Mouse (Mus musculus) liver, postnatal 0 days (tissue): ENCODE measurements around the gene Ntng1. TPM values are rescaled to one million over a fixed set of nuclear protein-coding genes. Genes with fewer than 3 reads are reported as not detected.

Experiments used
- ATAC-seq: fragments of 200-750 bp; cut with Nextera tagmentation; 2 replicates; pipeline ENCODE4 v1.8.0; 2017; ENCODE audit warnings: mild to moderate bottlenecking, moderate library complexity
- DNase-seq: peaks from one replicate; pipeline ENCODE4 v3.0.0-alpha.2; 2016
- H3K27ac ChIP-seq: fragments of 300-500 bp; sonication (generic); 2 replicates; pipeline ENCODE4 v1.5.1; 2014; ENCODE audit warnings: antibody characterized with exemption, moderate library complexity, mild to moderate bottlenecking, low read depth
- H3K27me3 ChIP-seq: fragments of 300-500 bp; sonication (generic); 2 replicates; pipeline ENCODE4 v1.6.1; 2014; ENCODE audit warnings: low read length, control low read depth, mixed read lengths; ENCODE audit not compliant: insufficient read depth
- H3K36me3 ChIP-seq: fragments of 300-500 bp; sonication (generic); replicated peaks from 2 replicates; pipeline ENCODE4 v1.6.1; 2014; ENCODE audit warnings: mild to moderate bottlenecking, control low read depth, low read length, moderate library complexity, mixed read lengths; ENCODE audit not compliant: insufficient read depth
- H3K4me1 ChIP-seq: fragments of 300-500 bp; sonication (generic); 2 replicates; pipeline ENCODE4 v1.6.1; 2014; ENCODE audit warnings: antibody characterized with exemption, mild to moderate bottlenecking, control low read depth; ENCODE audit not compliant: insufficient read depth
- H3K4me2 ChIP-seq: fragments of 300-500 bp; sonication (generic); 2 replicates; pipeline ENCODE4 v1.6.1; 2014; ENCODE audit warnings: low read depth, mild to moderate bottlenecking, low read length, moderate library complexity, mixed read lengths
- H3K4me3 ChIP-seq: fragments of 300-500 bp; sonication (generic); 2 replicates; pipeline ENCODE4 v1.5.1; 2014; ENCODE audit warnings: low read depth, low read length
- H3K9ac ChIP-seq: fragments of 300-500 bp; sonication (generic); replicated peaks from 2 replicates; pipeline ENCODE4 v1.6.1; 2014; ENCODE audit warnings: mild to moderate bottlenecking, moderate library complexity
- H3K9me3 ChIP-seq: fragments of 300-500 bp; sonication (generic); 2 replicates; pipeline ENCODE4 v1.6.1; 2016; ENCODE audit warnings: mild to moderate bottlenecking, control low read depth, low read length, mixed read lengths
- CTCF ChIP-seq: sonication (generic); IDR thresholded peaks from 2 replicates; pipeline ENCODE4 v1.5.1; 2016; ENCODE audit warnings: antibody characterized with exemption, low read depth
- EP300 ChIP-seq: IDR thresholded peaks from 2 replicates; pipeline ENCODE4 v1.6.1; 2016; ENCODE audit warnings: antibody characterized with exemption, low read depth, mild to moderate bottlenecking
- WGBS: fragments of 180-500 bp; shearing (Covaris S2); extraction: QIAGEN DNeasy Blood & Tissue Kit; methylation state at CpG from one replicate; pipeline ENCODE4 v1.1.7; 2014; ENCODE audit not compliant: insufficient replicate concordance; 5-methylcytosine and 5-hydroxymethylcytosine counted together
- polyA plus RNA-seq: library from polyadenylated mRNA; unstranded; fragments of >200 nt; fragmentation: Nextera tagmentation; extraction: Ambion mirVana; gene quantifications from 2 replicates; pipeline ENCODE4 v1.2.1, GENCODE M21; 2015

Gene Ntng1
- polyA plus RNA-seq, 1 experiment from 2014 or later: not detected

DNA sequence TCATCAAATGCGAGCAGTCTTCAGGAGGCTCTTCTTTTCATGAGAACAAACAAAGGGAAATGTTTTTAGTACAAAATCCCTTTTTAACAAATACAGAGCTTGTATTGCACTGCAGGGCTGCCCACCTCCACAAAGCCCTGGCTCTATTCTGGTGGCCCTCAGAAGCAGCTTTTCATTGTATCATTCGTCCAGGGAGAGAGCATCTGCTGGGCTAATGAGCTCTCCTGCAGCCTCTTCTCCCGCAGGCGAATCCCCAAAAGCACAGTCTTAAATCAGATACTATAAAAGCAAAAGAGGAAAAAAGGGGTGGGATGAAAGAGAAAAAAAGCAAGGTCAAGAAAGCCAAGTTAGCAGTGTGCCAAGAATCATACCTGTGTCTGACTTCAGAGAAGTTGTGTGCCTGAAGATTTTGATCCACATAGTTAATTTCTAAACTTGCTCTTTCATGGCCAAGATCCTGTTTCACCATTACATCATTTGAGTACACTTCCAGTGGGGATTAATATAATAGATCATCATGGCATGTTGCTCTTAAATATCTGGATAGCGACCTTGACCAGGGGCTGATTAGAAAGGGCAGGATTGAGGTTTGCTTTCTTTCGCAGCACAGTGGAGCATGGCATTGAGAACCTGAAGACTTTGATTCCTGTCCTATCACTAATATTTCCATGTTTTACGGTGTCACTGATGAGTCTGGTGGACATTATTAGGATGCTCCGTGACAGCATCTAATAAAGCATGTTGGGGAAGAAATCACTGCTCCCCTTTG, 225.7 kb downstream of the Ntng1 start:
- DNase-seq (no peak), ATAC-seq (no peak)
- H3K4me1 ChIP-seq: no peaks in the 10 kb centered on the region
- H3K36me3 ChIP-seq: no peaks in the 10 kb centered on the region
- H3K9me3 ChIP-seq: no peaks in the 10 kb centered on the region
- 70% methylated on average over 8 of the region's 8 CpGs for WGBS
- no peak overlapping the region for H3K4me3 ChIP-seq
- no peak overlapping the region for H3K27ac ChIP-seq
- no peak overlapping the region for H3K4me2 ChIP-seq
- TF ChIP-seq EP300 (no peak), CTCF (no peak)
- H3K27me3 ChIP-seq: no peaks in the 10 kb centered on the region
- H3K9ac ChIP-seq: no peak overlapping the region

DNA sequence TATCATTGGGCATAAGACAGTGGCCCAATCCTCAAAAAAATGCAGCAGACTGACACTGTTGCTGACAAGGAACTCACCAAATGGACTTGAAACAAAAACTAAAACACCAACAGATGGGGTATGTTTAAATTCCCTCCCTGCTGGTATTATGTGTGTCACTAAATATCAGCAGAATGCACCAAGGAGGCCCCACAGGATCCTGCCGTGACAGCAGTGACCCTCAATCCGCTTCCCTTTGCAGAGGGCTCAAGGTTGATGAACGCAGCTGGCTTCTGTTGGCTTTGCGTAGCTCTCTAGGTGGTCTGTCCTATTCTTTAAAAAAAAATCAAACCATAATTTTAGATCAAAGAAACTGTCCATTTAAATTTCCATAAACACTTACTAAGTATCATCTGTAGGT, 226.7 kb downstream of the Ntng1 start:
- no peak overlapping the region for H3K9ac ChIP-seq
- TF ChIP-seq CTCF: no peak
- no peak for TF ChIP-seq EP300
- 74% methylated on average over 4 of the region's 4 CpGs for WGBS
- H3K4me2 ChIP-seq: no peak overlapping the region
- no peak for DNase-seq
- H3K27me3 ChIP-seq: no peaks in the 10 kb centered on the region
- no peaks in the 10 kb centered on the region for H3K4me1 ChIP-seq
- H3K9me3 ChIP-seq: no peaks in the 10 kb centered on the region
- H3K4me3 ChIP-seq: no peak overlapping the region
- no peaks in the 10 kb centered on the region for H3K36me3 ChIP-seq
- no peak for ATAC-seq
- no peak overlapping the region for H3K27ac ChIP-seq

GRCm38 (mm10) chr3:109914226-109914625, 229.6 kb downstream of the Ntng1 start:
- Histone ChIP-seq H3K4me2 (no peak overlapping the region), H3K27me3 (no peaks in the 10 kb centered on the region), H3K4me1 (no peaks in the 10 kb centered on the region), H3K4me3 (no peak overlapping the region), H3K9me3 (no peaks in the 10 kb centered on the region), H3K36me3 (no peaks in the 10 kb centered on the region), H3K9ac (no peak overlapping the region), H3K27ac (no peak overlapping the region)
- no peak for ATAC-seq
- DNase-seq: no peak
- no peak for TF ChIP-seq CTCF
- TF ChIP-seq EP300: no peak
- 64% methylated on average over 5 of the region's 5 CpGs for WGBS

- Histone ChIP-seq H3K9me3 (no peaks in the 10 kb centered on the region), H3K36me3 (no peaks in the 10 kb centered on the region), H3K9ac (no peak overlapping the region), H3K27me3 (no peaks in the 10 kb centered on the region), H3K4me2 (no peak overlapping the region), H3K4me3 (no peak overlapping the region), H3K4me1 (no peaks in the 10 kb centered on the region), H3K27ac (no peak overlapping the region)
- TF ChIP-seq EP300 (no peak), CTCF (no peak)
- DNase-seq (no peak), ATAC-seq (no peak)
- WGBS: 38% methylated on average over 1 of the region's 1 CpGs
Observed at GRCm38 (mm10) chr3:109890600-109890999, 253.2 kb downstream of the Ntng1 start.

DNA sequence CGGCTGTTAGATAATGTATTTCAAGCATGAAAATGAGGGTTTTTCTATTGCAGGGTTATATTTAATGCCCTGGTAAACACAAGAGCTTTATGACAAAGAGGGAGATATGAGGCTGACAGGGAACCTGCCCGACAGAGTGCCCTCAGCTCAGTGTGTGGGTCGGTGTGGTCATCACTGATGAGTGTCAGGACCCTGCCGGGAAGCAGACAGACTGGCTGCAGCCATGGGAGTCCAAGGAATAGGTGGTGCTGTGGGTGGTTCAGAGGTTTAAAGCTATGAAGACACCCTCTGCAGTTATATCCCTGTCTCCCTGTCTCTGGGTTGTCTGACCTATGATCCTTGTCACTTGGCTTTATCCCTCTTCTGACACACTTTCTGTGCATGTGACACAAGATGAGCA, 258.1 kb downstream of the Ntng1 start:
- no peak overlapping the region for H3K4me3 ChIP-seq
- H3K36me3 ChIP-seq: no peaks in the 10 kb centered on the region
- H3K9me3 ChIP-seq: no peaks in the 10 kb centered on the region
- no peak overlapping the region for H3K27ac ChIP-seq
- H3K27me3 ChIP-seq: no peaks in the 10 kb centered on the region
- no peak overlapping the region for H3K9ac ChIP-seq
- ATAC-seq: no peak
- H3K4me1 ChIP-seq: no peaks in the 10 kb centered on the region
- H3K4me2 ChIP-seq: no peak overlapping the region
- WGBS: 61% methylated on average over 4 of the region's 4 CpGs
- TF ChIP-seq EP300 (no peak), CTCF (no peak)
- DNase-seq: no peak

- no peaks in the 10 kb centered on the region for H3K27me3 ChIP-seq
- H3K9ac ChIP-seq: no peak overlapping the region
- no peaks in the 10 kb centered on the region for H3K36me3 ChIP-seq
- DNase-seq (no peak), ATAC-seq (no peak)
- no peaks in the 10 kb centered on the region for H3K4me1 ChIP-seq
- 74% methylated on average over 4 of the region's 4 CpGs for WGBS
- no peak for TF ChIP-seq EP300
- TF ChIP-seq CTCF: no peak
- H3K27ac ChIP-seq: no peak overlapping the region
- no peaks in the 10 kb centered on the region for H3K9me3 ChIP-seq
- H3K4me3 ChIP-seq: no peak overlapping the region
- no peak overlapping the region for H3K4me2 ChIP-seq
Observed at GRCm38 (mm10) chr3:109879061-109879460, 264.8 kb downstream of the Ntng1 start.

GRCm38 (mm10) chr3:109871986-109872385, 271.8 kb downstream of the Ntng1 start:
- H3K27ac ChIP-seq: no peak overlapping the region
- no peak overlapping the region for H3K4me2 ChIP-seq
- no peak overlapping the region for H3K9ac ChIP-seq
- TF ChIP-seq EP300 (no peak), CTCF (no peak)
- no peaks in the 10 kb centered on the region for H3K27me3 ChIP-seq
- no peak overlapping the region for H3K4me3 ChIP-seq
- 72% methylated on average over 17 of the region's 17 CpGs for WGBS
- no peaks in the 10 kb centered on the region for H3K4me1 ChIP-seq
- DNase-seq (no peak), ATAC-seq (no peak)
- H3K36me3 ChIP-seq: no peaks in the 10 kb centered on the region
- H3K9me3 ChIP-seq: no peaks in the 10 kb centered on the region
